Mouse (Mus musculus) ovary, postnatal 10 days (tissue): ENCODE data around the gene Lpcat2.
"Not testable (repeated sequence)": the region's sequence is repeated elsewhere in the genome, so short reads cannot be mapped to it uniquely, and the experiment has no call there.

Source experiments
- DNase-seq: peaks from one replicate; pipeline ENCODE4 v3.0.0; 2022; ENCODE audit warnings: low spot score

Lpcat2 gene

DNA sequence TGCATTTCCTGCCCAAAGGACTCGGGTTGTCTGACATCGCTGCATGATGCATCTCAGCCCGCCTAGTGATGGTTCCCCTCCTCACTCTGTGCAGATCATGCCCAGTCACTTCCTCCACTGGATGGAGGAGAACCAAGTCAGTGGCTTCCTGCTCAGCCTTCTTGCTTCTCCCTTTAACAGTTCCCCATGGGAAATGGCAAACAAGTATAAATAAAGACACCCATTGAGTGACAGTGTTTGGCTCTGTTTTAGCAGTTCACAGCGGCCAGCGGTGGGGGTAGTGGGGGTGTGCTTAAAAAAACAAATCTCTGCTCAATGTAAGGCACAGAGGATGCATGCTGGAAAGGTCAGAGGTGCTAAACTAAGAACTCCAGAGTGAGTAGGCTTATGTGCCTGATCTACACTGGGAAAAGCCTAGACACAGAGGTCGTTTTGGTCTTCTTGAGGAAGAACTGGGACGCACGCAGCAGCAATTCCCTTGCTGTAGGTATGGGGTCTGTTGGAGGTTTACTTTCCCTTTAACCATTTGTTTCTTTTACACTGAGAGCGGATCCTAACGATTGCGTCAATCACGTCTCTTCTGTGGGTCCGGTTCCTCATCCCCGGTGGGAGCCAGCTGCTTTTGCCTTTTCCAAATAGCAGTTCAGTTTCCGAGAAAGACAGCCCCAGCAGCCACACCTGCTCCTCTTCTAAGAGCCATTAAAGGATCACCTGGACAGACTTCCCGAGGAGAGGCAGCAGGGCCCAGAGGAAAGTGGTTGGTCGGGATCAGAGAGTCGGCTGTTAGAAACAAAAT lies 1.8 kb upstream of the Lpcat2 start:
- DNase-seq: no peak

DNA sequence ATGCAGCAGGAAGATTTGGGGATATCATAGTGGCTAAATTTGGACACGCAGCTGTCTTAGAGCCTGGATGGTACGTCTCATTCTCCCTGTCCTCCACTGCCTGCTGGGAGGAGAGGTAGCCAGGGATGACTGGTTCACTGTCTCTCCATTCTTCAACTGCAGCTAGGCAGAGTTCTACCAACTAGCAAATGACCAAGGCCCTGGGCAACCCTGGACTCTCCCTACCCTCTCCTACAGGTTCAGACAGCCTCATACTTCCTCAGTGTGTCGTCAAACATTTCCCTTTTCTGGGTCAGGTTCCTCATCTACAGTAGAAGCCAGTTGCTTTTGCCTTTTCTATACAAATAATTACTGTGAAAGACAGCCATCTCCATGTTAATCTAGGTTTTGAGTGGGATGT lies 466 bp upstream of the Lpcat2 start:
- no peak for DNase-seq

DNA sequence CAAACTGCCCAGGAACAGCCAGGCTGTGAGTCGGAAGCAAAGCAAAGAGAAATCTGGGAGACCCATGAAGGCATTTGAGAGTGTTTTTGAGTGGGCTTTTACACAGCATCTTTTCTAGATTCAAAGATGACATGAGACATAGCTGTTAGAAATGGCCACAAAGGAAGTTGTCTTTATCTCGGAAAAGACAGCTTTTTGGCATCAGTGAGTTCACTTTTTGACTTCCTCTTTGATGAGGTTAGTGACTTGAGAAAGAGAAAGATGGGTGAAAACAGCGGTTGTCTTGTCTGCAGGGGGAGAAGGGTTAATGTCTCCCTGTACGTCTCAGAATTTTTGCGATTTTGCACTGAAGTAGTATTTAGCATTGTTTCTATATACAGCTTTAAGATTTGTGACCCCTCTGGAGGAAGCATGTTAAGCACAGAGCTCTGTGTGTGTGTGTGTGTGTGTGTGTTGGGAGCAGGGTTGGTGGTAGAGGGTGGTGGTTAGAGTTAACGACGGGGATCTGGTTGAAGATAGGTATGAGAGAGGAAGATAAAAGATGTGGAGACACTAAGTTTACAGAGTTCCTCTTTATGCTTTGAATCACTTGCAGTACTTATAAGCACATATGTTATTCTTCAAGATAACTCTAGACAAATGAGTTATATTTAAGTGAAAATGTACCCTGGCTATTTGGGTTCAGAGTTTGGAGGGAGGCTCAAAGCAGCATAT lies 1.3 kb downstream of the Lpcat2 start:
- no peak for DNase-seq

DNA sequence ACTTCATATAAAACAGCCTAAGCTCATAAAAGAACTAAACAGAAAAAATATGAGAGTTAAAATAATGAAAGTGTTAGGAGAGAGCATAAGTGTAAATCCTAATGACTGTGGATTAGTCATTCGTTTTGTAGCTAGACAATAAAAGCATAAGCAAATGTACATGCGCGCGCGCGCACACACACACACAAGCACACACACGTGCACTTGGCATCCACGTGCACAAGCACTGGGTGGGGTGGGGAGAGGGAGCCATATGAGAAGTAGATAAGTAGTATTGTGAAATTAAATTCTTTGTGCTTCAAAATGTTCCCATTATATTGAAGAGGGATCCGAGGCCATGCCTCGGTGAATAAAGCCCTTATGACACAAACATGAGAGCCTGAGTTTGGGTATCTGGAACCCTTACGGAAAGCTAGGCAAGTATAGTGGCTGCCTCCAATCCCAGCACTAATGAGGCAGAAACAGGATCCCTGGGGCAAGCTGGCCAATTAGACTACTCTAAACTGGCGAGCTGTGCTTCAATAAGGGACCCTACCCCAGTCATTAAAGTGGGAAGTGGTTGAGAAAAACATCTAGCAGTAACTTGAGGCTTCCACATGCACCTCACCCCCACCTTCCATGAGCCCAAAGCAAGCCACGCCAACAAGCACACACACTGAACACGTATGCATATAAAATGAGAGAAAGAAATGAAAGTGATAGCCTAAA lies 3.5 kb downstream of the Lpcat2 start:
- no peak for DNase-seq

DNA sequence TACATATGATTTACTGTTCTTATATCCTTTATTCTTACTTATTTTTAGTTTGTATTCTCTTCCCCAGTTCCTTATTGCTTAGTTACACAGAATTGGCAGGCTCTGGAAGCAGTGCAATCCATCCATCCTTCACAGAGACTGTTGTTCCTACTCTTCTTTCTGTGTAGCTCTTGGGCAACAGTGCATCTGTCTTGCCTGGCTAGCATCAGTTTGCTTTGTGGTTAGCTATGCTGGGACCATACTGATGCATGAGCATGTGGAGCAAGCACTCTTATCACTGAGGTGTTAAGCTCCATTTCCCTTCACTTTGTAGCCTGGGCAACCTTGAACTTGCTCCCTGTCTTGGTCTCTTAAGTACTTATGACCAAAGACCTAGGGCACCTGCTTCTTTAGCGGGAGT lies 6.8 kb downstream of the Lpcat2 start:
- no peak for DNase-seq

DNA sequence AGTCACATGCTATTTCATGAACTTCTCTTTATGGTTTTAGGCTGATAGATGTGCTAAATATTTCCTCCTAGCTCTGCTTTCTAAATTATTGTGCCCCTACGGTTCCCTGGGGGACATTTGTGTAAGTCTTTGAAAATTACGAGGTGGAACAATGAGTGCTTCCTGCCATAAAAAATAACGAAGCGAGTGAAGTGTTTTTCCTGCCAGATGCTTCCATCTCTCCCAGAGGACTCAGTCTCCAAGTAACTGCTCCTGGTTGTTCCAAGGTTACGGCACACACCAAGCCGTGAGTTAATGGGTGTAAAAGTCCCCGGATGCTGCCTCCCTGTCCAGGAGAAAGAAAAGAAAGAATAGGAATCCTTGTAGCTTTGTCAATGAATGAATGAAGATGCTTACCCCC lies 15.1 kb downstream of the Lpcat2 start:
- no peak for DNase-seq

DNA sequence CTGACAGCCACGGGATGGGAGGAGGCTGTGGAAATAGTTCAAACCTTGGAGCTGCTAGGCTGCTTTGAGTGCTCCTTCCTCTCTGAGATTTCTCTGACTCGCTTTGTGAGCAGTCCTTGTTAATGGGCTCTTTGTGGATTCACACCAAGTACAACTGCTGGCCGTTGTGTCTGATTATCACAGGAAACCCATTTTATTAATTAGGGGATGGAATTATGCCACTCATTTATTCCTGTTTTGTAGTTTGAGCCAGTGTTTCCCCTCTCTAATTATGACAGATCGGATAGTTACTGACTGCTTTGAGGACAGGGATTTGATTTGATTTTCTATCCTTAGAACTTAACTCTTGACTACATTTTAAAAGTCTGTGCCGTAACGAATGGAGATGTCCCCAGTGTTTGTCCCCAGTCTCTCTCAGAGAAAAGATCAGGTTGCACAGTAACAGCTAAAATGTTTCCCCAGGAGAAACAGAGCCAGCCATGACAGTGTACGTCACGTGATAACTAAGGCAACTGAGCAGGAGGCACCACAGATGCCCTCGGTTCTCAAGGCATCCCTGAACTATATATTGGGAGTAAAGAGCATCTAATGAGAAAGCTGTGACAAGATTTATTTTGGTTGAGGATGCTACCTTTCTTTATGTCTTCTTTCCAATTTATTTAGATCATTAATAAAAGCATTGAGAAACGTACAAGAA lies 17.1 kb downstream of the Lpcat2 start:
- DNase-seq: no peak

DNA sequence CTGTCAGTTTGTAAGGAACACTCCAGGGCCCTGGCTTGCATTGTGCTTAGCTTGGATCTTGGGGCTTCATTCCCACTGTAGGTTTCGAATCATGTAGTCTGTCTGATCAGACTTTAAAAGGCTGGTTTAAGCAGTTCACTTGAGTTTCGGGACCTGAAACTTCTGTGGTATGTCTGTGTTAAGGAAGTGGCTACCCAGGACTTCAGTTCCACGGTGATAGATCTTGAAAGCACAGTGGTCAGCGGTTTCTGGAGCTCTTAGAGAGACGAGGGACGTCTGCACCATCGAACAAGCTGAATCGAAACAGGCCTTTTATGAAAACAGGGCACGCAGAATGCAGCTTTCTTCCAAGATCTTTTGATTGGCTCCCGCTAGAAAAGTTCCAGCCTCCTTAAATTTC lies 20.7 kb downstream of the Lpcat2 start:
- no peak for DNase-seq

DNA sequence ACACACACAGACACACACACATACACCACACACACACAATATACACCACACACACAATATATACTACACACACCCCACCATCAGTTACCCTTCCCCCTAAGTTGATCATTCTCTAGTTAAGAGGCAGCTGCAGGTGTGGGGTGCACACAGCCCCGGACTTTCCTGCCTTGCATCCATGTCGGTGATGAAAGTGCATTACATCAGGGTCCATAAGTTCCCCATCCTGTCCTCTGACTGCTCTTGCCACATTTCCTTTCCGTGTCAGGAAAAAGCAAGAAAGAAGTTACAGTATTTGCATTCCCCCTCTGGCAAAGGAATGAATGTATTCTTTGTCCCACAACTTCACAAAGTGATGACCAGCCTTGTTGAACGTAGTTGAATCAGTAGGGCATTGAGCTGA lies 26.1 kb downstream of the Lpcat2 start:
- no peak for DNase-seq

DNA sequence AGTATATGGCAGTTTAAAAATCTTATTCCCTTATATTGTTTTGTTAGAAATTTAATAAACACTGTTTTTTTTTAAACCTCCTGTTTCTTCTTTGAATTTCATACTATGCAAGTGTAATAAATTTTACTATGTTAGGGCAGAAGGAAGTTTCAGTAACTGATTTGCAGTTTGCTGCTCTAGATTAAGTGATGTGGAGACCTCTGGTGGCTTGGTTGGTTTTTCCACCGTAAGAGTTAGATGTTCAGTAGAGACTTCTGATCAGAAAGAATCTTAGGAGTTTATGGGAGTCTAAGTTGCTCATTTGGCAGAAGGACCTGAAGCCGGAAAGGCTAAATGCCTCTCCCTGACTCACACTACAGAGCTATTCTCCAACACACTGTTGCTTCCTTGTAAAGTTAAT lies 28.6 kb downstream of the Lpcat2 start:
- no peak for DNase-seq

DNA sequence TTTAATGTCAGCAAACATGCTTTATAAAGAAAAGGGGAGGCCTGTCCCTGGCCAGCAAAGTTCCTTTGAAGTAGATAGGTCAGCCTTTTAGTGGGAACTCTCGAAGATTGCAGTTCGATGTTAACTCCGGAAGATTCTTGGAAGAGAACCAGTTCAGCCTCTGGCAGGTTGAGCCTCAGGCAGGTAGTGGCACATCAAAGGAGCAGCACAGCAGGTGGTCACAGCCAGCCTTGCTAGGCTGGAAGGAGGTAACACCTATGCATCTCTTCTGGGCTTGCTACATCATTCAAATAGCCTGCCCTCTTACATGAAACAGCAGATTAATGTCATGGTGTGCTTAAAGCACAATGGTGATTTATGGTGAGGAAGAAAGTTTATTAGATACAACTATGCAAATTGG lies 37.1 kb downstream of the Lpcat2 start:
- DNase-seq: not testable (repeated sequence)

DNA sequence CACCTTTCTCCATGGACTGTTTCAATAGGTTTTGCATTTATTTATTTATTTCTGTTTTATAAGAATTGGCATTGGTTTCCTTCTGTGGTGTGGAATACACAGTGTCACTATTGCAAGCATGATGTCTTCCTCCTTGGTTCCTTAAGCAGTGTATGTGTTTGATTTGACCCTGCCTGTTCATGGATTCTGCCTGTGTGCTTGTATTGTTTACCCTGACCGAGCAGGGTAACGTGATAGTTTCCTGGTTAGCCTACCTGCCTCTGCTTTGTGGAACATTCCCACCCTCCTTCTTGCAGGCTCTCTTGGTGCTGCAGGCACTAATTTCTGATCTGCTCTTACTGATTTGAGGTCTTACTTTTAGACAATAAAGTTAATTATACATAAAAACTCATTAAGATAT lies 38.7 kb downstream of the Lpcat2 start:
- no peak for DNase-seq

DNA sequence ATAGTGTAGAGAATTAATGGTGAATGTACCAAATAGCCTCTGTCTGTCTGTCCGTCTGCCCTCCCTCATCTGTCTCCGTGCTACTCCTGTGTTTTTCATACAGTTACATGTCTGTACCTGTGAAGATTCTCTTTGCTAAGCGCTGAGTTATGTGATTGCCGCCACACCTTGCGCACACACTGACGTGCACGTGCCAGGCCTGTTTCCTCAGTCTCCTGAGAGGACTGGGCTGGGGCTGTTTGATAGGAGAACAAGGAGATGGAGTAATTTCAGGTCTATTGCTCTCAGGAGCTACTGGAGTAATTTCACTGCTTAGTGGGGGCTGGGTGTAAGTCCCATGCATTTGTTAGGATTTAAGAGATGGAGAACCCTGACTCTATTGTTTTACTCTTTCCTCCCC lies 39.9 kb downstream of the Lpcat2 start:
- no peak for DNase-seq

DNA sequence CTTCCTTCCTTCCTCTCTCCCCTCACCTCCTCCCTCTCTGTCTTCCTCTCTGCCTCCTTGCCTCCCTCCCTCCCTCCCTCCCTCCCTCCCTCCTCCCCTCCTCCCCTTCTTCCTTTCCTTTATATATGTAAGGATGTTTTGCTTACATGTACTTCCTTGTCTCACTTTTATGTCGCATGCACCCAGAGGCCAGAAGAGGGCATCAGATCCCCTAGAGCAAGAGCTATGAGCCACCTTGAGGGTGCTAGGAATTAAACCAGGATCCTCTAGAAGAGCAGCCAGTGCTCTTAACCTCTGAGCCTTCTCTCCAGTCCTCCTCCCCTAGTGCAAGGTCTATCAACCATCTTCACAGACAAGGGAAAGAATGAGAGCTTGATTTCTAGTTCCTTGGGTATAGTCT lies 40.9 kb downstream of the Lpcat2 start:
- no peak for DNase-seq

DNA sequence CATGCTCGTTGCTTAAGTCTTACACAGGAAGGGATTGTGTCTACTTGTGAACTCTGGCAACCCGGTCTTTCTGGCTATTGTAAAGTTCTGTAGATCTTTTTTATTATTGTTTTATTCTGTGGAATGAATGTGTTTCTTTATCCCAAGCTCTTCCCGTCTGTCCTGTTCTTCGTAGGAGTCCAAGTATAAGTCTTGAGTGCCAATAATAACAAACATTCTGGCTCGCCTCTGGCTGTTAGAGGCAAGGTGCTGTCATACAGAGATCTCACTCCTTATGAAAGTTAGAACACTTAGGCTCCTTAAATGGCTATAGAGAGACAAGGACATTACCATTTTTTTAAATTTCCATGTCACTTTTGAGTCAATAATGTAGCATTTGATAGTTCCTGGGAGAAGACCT lies 41.5 kb downstream of the Lpcat2 start:
- DNase-seq: no peak

DNA sequence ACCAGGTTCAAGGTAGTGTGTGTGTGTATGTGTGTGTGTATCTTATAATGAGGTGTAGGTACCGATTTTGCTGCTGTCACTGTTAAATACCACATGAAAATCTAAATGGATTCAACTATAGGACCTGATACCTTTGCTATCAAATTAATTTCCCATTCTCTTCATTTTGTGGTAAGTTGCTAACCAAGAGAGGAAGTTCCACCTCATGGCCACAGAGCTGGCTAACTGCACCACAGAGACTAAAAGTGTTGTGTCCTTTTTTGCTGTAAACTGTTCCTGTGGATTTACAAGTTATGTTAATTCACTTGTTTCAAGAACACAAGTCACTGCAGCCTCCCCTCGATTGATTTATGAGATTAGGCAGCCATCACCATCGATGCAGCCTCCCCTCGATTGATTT lies 42.7 kb downstream of the Lpcat2 start:
- no peak for DNase-seq

DNA sequence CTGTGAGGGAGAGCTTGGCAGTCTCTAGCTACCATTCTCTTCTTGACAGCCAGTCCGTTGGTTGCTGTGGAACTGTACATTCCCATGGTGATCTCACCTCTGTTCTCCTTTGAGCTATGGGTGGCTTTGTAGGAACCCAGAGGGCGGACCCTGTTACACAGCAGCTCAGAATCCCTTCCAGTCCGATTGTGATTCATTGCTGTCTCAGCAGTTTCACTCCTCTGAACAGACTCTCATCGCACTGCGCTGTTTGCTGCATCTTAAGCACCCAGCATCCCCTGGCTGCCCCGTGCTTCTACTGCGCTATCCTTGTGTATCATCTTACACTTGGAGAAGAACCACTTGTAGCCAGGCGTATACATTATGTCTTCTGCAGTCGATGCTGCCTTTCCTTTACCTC lies 44.5 kb downstream of the Lpcat2 start:
- DNase-seq: no peak

DNA sequence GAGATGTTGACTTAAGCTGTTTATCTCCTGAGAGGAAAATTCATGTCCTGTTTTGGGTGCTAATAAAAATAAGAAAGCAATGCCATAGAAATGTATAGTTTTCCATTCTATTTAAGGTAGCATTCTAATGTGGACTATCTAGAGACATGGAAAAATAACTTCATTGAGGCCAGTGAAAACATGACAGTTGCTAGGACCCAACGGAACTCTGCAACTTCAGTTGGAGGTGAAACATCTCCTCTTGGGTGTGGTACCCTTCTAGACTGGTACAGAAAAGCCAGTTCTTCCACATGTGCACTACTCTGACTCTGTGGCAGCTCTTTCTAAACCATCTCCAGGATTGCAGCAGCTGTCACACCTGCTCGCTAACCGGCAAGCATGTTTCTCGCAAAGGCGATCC lies 46.0 kb downstream of the Lpcat2 start, which contains the start of gene Capns2:
Gene Capns2, plus strand, starts transcription at position 301 of the 400 bp plus-strand sequence.
- no peak for DNase-seq

DNA sequence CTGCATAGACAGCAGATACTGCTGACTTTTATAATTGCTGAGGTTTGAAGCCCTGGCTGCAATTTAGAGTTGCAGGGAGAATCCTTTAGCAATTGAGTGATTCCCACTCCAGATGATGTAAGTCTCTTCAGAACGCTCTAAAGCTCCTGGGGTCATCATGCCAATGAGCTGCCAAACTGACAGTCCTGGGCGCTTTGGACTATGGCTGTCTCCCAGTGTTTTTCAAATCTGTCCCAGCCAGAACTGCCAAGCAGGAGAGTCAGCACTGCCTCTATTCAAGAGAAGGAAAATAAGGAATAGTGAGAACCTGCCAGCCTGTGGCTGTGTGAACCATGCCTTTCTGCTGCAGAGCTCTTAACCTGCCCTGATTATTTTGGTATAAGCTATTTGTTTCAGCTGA lies 47.8 kb downstream of the Lpcat2 start:
- DNase-seq: no peak

DNA sequence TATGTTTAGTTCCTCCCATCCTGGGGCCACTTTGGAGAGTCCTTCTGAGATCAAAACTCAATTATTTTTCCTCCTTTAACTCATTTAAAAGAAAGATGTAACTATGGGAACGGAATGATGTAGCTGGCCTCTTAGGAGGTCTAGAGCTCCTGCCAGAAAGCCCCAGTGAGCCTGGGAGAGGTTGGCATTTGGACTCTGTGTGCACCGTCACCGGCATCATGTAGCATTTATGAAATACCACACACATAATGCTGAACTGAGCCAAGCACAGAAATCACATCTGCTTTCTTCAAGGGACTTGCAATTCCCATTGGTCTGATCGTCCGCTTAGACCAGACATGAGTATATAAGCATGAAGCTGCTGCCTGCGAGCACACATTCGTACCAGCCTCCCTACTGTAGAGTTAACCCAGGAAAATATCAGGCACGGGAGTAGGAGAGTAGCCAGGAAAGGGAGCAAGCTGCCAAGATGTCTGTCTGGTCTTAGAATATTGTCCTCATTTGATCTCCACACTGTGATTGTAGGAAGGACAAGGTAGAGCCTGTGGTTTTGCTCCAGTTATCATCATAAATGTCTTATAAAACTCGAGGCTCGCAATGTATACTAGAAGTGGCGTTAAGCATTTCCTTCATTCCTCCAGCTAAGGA lies 48.5 kb downstream of the Lpcat2 start:
- no peak for DNase-seq

DNA sequence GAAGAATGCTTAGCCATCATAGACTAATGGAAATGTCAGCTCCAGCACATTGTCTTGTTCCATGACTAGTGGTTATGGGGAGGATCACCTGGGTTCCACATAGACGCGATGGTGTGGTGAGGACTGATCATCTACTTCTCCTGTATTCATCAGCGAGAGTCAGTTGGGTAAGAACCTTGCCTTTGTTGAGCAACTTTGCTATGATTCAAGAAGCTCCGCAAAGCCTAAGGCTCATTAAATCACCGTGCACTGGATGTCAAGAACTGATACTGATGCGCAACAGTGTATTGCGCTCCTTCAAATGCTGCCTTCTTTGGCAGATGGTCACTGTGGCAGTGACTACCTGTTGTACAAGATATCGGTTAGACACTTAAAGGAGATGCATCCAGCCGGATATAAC lies 51.4 kb downstream of the Lpcat2 start:
- no peak for DNase-seq

DNA sequence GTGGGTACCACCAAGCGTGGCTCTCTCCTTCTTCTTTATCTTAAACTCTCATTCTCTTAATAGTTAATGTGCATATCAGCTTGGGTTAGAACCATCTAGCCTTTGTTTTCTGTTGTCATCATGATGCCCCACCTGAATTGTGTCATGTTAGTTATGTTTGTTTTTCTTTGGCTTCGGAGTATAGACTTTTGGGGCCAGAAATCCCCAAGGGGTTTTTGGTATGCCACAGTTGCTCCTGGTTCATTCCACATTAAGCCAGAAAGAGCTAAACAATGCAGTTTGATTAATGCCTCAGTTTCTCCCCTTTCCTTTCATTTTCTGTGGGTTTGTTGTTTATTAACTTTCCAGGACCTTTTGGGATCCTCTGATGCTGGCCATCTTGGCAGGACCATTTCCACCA lies 53.3 kb downstream of the Lpcat2 start:
- no peak for DNase-seq
